Mouse (Mus musculus): ENCODE measurements at regions not wholly inside any gene's neighbourhood (a gene's known extent, or its start where the extent isn't known, plus 50 kb on each side); places are given as distances from the start of the nearest gene placed in this dataset.
"Not testable (repeated sequence)": the region's sequence is repeated elsewhere in the genome, so short reads cannot be mapped to it uniquely, and the experiment has no call there.

- DNase-seq (ENCODE audit: low read depth, low spot score), result no peak
Observed at GRCm38 (mm10) chr10:11515144-11515543, 171.9 kb downstream of the Epm2a start.

- DNase-seq (ENCODE audit: low read depth, low spot score), result no peak
Observed at GRCm38 (mm10) chr10:11517122-11517521, 173.9 kb downstream of the Epm2a start.

GRCm38 (mm10) chr10:11531343-11531742 lies 188.1 kb downstream of the Epm2a start:
- DNase-seq (ENCODE audit: low read depth, low spot score), result no peak

GRCm38 (mm10) chr10:11555376-11555775 lies 212.2 kb downstream of the Epm2a start:
- DNase-seq (ENCODE audit: low read depth, low spot score), result not testable (repeated sequence)

GRCm38 (mm10) chr10:11570523-11571055 lies 227.4 kb downstream of the Epm2a start:
- no peak for DNase-seq (ENCODE audit: low read depth, low spot score)

GRCm38 (mm10) chr10:11608451-11608850 lies 265.2 kb downstream of the Epm2a start:
- no peak for DNase-seq (ENCODE audit: low read depth, low spot score)

GRCm38 (mm10) chr10:11609092-11609491 lies 265.9 kb downstream of the Epm2a start:
- not testable (repeated sequence) for DNase-seq (ENCODE audit: low read depth, low spot score)

GRCm38 (mm10) chr10:11648151-11648550 lies 304.9 kb downstream of the Epm2a start:
- DNase-seq (ENCODE audit: low read depth, low spot score), result no peak

GRCm38 (mm10) chr10:11660056-11660770 lies 317.0 kb downstream of the Epm2a start:
- no peak for DNase-seq (ENCODE audit: low read depth, low spot score)

GRCm38 (mm10) chr10:11661660-11662250 lies 318.6 kb downstream of the Epm2a start:
- DNase-seq (ENCODE audit: low read depth, low spot score), result no peak

GRCm38 (mm10) chr10:11709742-11710141 lies 366.5 kb downstream of the Epm2a start:
- no peak for DNase-seq (ENCODE audit: low read depth, low spot score)

GRCm38 (mm10) chr10:11724775-11725174 lies 381.6 kb downstream of the Epm2a start:
- no peak for DNase-seq (ENCODE audit: low read depth, low spot score)

- no peak for DNase-seq (ENCODE audit: low read depth, low spot score)
Observed at GRCm38 (mm10) chr10:11729536-11729935, 386.3 kb downstream of the Epm2a start.

- DNase-seq (ENCODE audit: low read depth, low spot score), result no peak
Observed at GRCm38 (mm10) chr10:11739574-11740368, 396.6 kb downstream of the Epm2a start.

GRCm38 (mm10) chr10:11745587-11745986 lies 402.4 kb downstream of the Epm2a start:
- no peak for DNase-seq (ENCODE audit: low read depth, low spot score)

GRCm38 (mm10) chr10:11746959-11747358 lies 403.8 kb downstream of the Epm2a start:
- no peak for DNase-seq (ENCODE audit: low read depth, low spot score)

GRCm38 (mm10) chr10:11755105-11755730 lies 412.0 kb downstream of the Epm2a start:
- no peak for DNase-seq (ENCODE audit: low read depth, low spot score)

GRCm38 (mm10) chr10:11777894-11778293 lies 434.7 kb downstream of the Epm2a start:
- DNase-seq (ENCODE audit: low read depth, low spot score), result no peak

- no peak for DNase-seq (ENCODE audit: low read depth, low spot score)
Observed at GRCm38 (mm10) chr10:11780302-11780701, 437.1 kb downstream of the Epm2a start.

GRCm38 (mm10) chr10:11787240-11787639 lies 444.0 kb downstream of the Epm2a start:
- no peak for DNase-seq (ENCODE audit: low read depth, low spot score)

GRCm38 (mm10) chr10:11799510-11799909 lies 456.3 kb downstream of the Epm2a start:
- no peak for DNase-seq (ENCODE audit: low read depth, low spot score)

Measured in skeletal muscle tissue, adult 2 months (tissue).